Mouse (Mus musculus) liver, postnatal 0 days (tissue): ENCODE results near the gene Hoxb5. TPM values are rescaled to one million over a fixed set of nuclear protein-coding genes. Genes with fewer than 3 reads are reported as not detected.

Experiments
- ATAC-seq: fragments of 200-750 bp; cut with Nextera tagmentation; 2 replicates; pipeline ENCODE4 v1.8.0; 2017; ENCODE audit warnings: mild to moderate bottlenecking, moderate library complexity
- DNase-seq: peaks from one replicate; pipeline ENCODE4 v3.0.0-alpha.2; 2016
- H3K27ac ChIP-seq: fragments of 300-500 bp; sonication (generic); 2 replicates; pipeline ENCODE4 v1.5.1; 2014; ENCODE audit warnings: antibody characterized with exemption, moderate library complexity, mild to moderate bottlenecking, low read depth
- H3K27me3 ChIP-seq: fragments of 300-500 bp; sonication (generic); 2 replicates; pipeline ENCODE4 v1.6.1; 2014; ENCODE audit warnings: low read length, control low read depth, mixed read lengths; ENCODE audit not compliant: insufficient read depth
- H3K36me3 ChIP-seq: fragments of 300-500 bp; sonication (generic); replicated peaks from 2 replicates; pipeline ENCODE4 v1.6.1; 2014; ENCODE audit warnings: mild to moderate bottlenecking, control low read depth, low read length, moderate library complexity, mixed read lengths; ENCODE audit not compliant: insufficient read depth
- H3K4me1 ChIP-seq: fragments of 300-500 bp; sonication (generic); 2 replicates; pipeline ENCODE4 v1.6.1; 2014; ENCODE audit warnings: antibody characterized with exemption, mild to moderate bottlenecking, control low read depth; ENCODE audit not compliant: insufficient read depth
- H3K4me2 ChIP-seq: fragments of 300-500 bp; sonication (generic); 2 replicates; pipeline ENCODE4 v1.6.1; 2014; ENCODE audit warnings: low read depth, mild to moderate bottlenecking, low read length, moderate library complexity, mixed read lengths
- H3K4me3 ChIP-seq: fragments of 300-500 bp; sonication (generic); 2 replicates; pipeline ENCODE4 v1.5.1; 2014; ENCODE audit warnings: low read depth, low read length
- H3K9ac ChIP-seq: fragments of 300-500 bp; sonication (generic); replicated peaks from 2 replicates; pipeline ENCODE4 v1.6.1; 2014; ENCODE audit warnings: mild to moderate bottlenecking, moderate library complexity
- H3K9me3 ChIP-seq: fragments of 300-500 bp; sonication (generic); 2 replicates; pipeline ENCODE4 v1.6.1; 2016; ENCODE audit warnings: mild to moderate bottlenecking, control low read depth, low read length, mixed read lengths
- CTCF ChIP-seq: sonication (generic); IDR thresholded peaks from 2 replicates; pipeline ENCODE4 v1.5.1; 2016; ENCODE audit warnings: antibody characterized with exemption, low read depth
- EP300 ChIP-seq: IDR thresholded peaks from 2 replicates; pipeline ENCODE4 v1.6.1; 2016; ENCODE audit warnings: antibody characterized with exemption, low read depth, mild to moderate bottlenecking
- WGBS: fragments of 180-500 bp; shearing (Covaris S2); extraction: QIAGEN DNeasy Blood & Tissue Kit; methylation state at CpG from one replicate; pipeline ENCODE4 v1.1.7; 2014; ENCODE audit not compliant: insufficient replicate concordance; 5-methylcytosine and 5-hydroxymethylcytosine counted together
- polyA plus RNA-seq: library from polyadenylated mRNA; unstranded; fragments of >200 nt; fragmentation: Nextera tagmentation; extraction: Ambion mirVana; gene quantifications from 2 replicates; pipeline ENCODE4 v1.2.1, GENCODE M21; 2015

Hoxb5 gene
- polyA plus RNA-seq, 1 experiment from 2014 or later, result 0.75 TPM

GRCm38 (mm10) chr11:96306908-96307269 lies 3.8 kb downstream of the Hoxb5 start:
- H3K4me1 ChIP-seq, result peaks cover 7% of the 10 kb centered on the region
- WGBS, result 21% methylated on average over 13 of the region's 13 CpGs
- H3K9ac ChIP-seq, result no peak overlapping the region
- H3K4me2 ChIP-seq, result no peak overlapping the region
- H3K27ac ChIP-seq, result no peak overlapping the region
- peaks cover 94% of the 10 kb centered on the region for H3K27me3 ChIP-seq
- TF ChIP-seq EP300, result no peak
- TF ChIP-seq CTCF, result no peak
- no peaks in the 10 kb centered on the region for H3K36me3 ChIP-seq
- DNase-seq (no peak), ATAC-seq (no peak)
- no peak overlapping the region for H3K4me3 ChIP-seq
- no peaks in the 10 kb centered on the region for H3K9me3 ChIP-seq

- DNase-seq, result no peak
- Histone ChIP-seq H3K4me3 (no peak overlapping the region), H3K27me3 (peaks cover 94% of the 10 kb centered on the region), H3K9me3 (no peaks in the 10 kb centered on the region), H3K4me1 (peaks cover 8% of the 10 kb centered on the region), H3K27ac (no peak overlapping the region), H3K9ac (no peak overlapping the region), H3K36me3 (no peaks in the 10 kb centered on the region), H3K4me2 (no peak overlapping the region)
- no peak for TF ChIP-seq CTCF
- no peak for ATAC-seq
- 44% methylated on average over 4 of the region's 4 CpGs for WGBS
Measured at GRCm38 (mm10) chr11:96308763-96309162, 5.6 kb downstream of the Hoxb5 start.

- DNase-seq (no peak), ATAC-seq (no peak)
- H3K27ac ChIP-seq, result no peak overlapping the region
- H3K36me3 ChIP-seq, result no peaks in the 10 kb centered on the region
- H3K27me3 ChIP-seq, result peaks cover 94% of the 10 kb centered on the region
- no peak overlapping the region for H3K4me3 ChIP-seq
- TF ChIP-seq EP300, result no peak
- no peak for TF ChIP-seq CTCF
- no peaks in the 10 kb centered on the region for H3K9me3 ChIP-seq
- peaks cover 8% of the 10 kb centered on the region for H3K4me1 ChIP-seq
- 24% methylated on average over 4 of the region's 4 CpGs for WGBS
- H3K4me2 ChIP-seq, result no peak overlapping the region
- no peak overlapping the region for H3K9ac ChIP-seq
Measured at GRCm38 (mm10) chr11:96309288-96309687, 6.2 kb downstream of the Hoxb5 start.

- H3K36me3 ChIP-seq, result no peaks in the 10 kb centered on the region
- WGBS, result 33% methylated on average over 20 of the region's 20 CpGs
- peaks cover 95% of the 10 kb centered on the region for H3K27me3 ChIP-seq
- TF ChIP-seq EP300 (no peak), CTCF (no peak)
- H3K9me3 ChIP-seq, result no peaks in the 10 kb centered on the region
- no peak overlapping the region for H3K4me3 ChIP-seq
- no peak overlapping the region for H3K9ac ChIP-seq
- no peak overlapping the region for H3K27ac ChIP-seq
- peak overlapping the region; percentile 66 for H3K4me2 ChIP-seq
- H3K4me1 ChIP-seq, result peaks cover 8% of the 10 kb centered on the region
- DNase-seq (no peak), ATAC-seq (no peak)
Measured at GRCm38 (mm10) chr11:96310183-96310938, 7.2 kb downstream of the Hoxb5 start.

GRCm38 (mm10) chr11:96311097-96311496 lies 8.0 kb downstream of the Hoxb5 start:
- no peak overlapping the region for H3K9ac ChIP-seq
- DNase-seq (no peak), ATAC-seq (no peak)
- H3K36me3 ChIP-seq, result no peaks in the 10 kb centered on the region
- H3K4me1 ChIP-seq, result peaks cover 8% of the 10 kb centered on the region
- peak overlapping the region; percentile 35 for H3K4me3 ChIP-seq
- WGBS, result 16% methylated on average over 6 of the region's 6 CpGs
- TF ChIP-seq EP300, result no peak
- no peak for TF ChIP-seq CTCF
- peak overlapping the region; percentile 66 for H3K4me2 ChIP-seq
- H3K27me3 ChIP-seq, result peaks cover 95% of the 10 kb centered on the region
- no peak overlapping the region for H3K27ac ChIP-seq
- H3K9me3 ChIP-seq, result no peaks in the 10 kb centered on the region

- no peak overlapping the region for H3K9ac ChIP-seq
- TF ChIP-seq EP300 (no peak), CTCF (peak; percentile 72)
- H3K4me2 ChIP-seq, result peak overlapping the region; percentile 66
- H3K36me3 ChIP-seq, result no peaks in the 10 kb centered on the region
- no peaks in the 10 kb centered on the region for H3K9me3 ChIP-seq
- peaks cover 95% of the 10 kb centered on the region for H3K27me3 ChIP-seq
- H3K27ac ChIP-seq, result no peak overlapping the region
- peak overlapping the region; percentile 35 for H3K4me3 ChIP-seq
- H3K4me1 ChIP-seq, result peaks cover 8% of the 10 kb centered on the region
- WGBS, result 3% methylated on average over 30 of the region's 31 CpGs
- ATAC-seq (0 out of 2 replicates have a peak, but pooled peaks have one; percentile 50), DNase-seq (peak; percentile 63)
Measured at GRCm38 (mm10) chr11:96311520-96312417, 8.6 kb downstream of the Hoxb5 start.
